In genomic region chr3:22838986-22839385, GRCm38 (mm10) we compare ENCODE assay signal across 16 mouse cellular contexts.
"Had no signal": no experiment of that assay in that cellular context is flagged by ENCODE, and none has a peak within 500 bp of the region (broad histone marks: within the 10 kb centered on the region; RNA-seq: fewer than 3 reads in every experiment).

No protein-coding gene starts in this region.

- DNase-seq: gastrocnemius, adult 2 months; gastrocnemius, postnatal 10 days; gastrocnemius, postnatal 25 days; heart, adult 18-20 months; heart, postnatal 10 days; heart, postnatal 4 days; kidney, adult 18-20 months; kidney, adult 8-10 months; kidney, postnatal 10 days; kidney, postnatal 25 days; kidney, postnatal 4 days; liver had no signal

- ATAC-seq: hindbrain, embryonic 16.5 days; inflammation-experienced regulatory T-cells, adult 6 months; intestine, embryonic 15.5 days; intestine, postnatal 0 days had no signal
